Mouse (Mus musculus) heart, embryonic 14.5 days (tissue): ENCODE results near the gene Baz2b. TPM values are rescaled to one million over a fixed set of nuclear protein-coding genes. Genes with fewer than 3 reads are reported as not detected.
A peak's percentile ranks its signal among the peaks of the same experiment; 100 is the strongest.

ENCODE experiments used
- ATAC-seq: fragments of 200-750 bp; cut with Nextera tagmentation; 2 replicates; pipeline ENCODE4 v1.8.0; 2017; ENCODE audit warnings: low read depth, moderate TSS enrichment; ENCODE audit not compliant: insufficient number of reproducible peaks, insufficient read depth, low FRiP score
- H3K27ac ChIP-seq, 2 experiments: fragments of 200-500 bp in 1 of 2; fragments of 300-500 bp in 1 of 2; sonication (generic) in 1 of 2; replicated peaks in 1 of 2; 2 replicates each; pipeline ENCODE4 v1.5.1; 2012 to 2014; ENCODE audit warnings: low read depth in 2 of 2, low read length in 2 of 2, control low read depth in 1 of 2, mild to moderate bottlenecking in 1 of 2, mixed read lengths in 1 of 2; ENCODE audit not compliant: control insufficient read depth in 1 of 2, insufficient read depth in 1 of 2
- H3K27me3 ChIP-seq: fragments of 300-500 bp; sonication (generic); 2 replicates; pipeline ENCODE4 v1.6.1; 2014; ENCODE audit warnings: mild to moderate bottlenecking, low read length, control low read depth; ENCODE audit not compliant: control insufficient read depth, insufficient read depth
- H3K36me3 ChIP-seq: fragments of 300-500 bp; sonication (generic); 2 replicates; pipeline ENCODE4 v1.6.1; 2014; ENCODE audit warnings: mild to moderate bottlenecking, control low read depth, low read length, mixed read lengths; ENCODE audit not compliant: control insufficient read depth, insufficient read depth
- H3K4me1 ChIP-seq, 2 experiments: fragments of 200-500 bp in 1 of 2; fragments of 300-500 bp in 1 of 2; sonication (generic) in 1 of 2; 2 replicates each; pipeline ENCODE4 v1.6.1; 2012 to 2014; ENCODE audit warnings: low read length in 2 of 2, control low read depth in 1 of 2, mixed read lengths in 1 of 2; ENCODE audit not compliant: control insufficient read depth in 2 of 2, insufficient read depth in 2 of 2
- H3K4me2 ChIP-seq: fragments of 300-500 bp; sonication (generic); 2 replicates; pipeline ENCODE4 v1.6.1; 2014; ENCODE audit warnings: mild to moderate bottlenecking, low read length
- H3K4me3 ChIP-seq, 2 experiments: fragments of 200-500 bp in 1 of 2; fragments of 300-500 bp in 1 of 2; sonication (generic) in 1 of 2; 2 replicates each; pipeline ENCODE4 v1.5.1; 2012 to 2014; ENCODE audit warnings: low read length in 2 of 2, mild to moderate bottlenecking in 2 of 2, control low read depth in 1 of 2, low read depth in 1 of 2, moderate library complexity in 1 of 2; ENCODE audit not compliant: control insufficient read depth in 1 of 2, insufficient read depth in 1 of 2
- H3K9ac ChIP-seq: fragments of 300-500 bp; sonication (generic); 2 replicates; pipeline ENCODE4 v1.6.1; 2014; ENCODE audit warnings: mild to moderate bottlenecking, low read length
- H3K9me3 ChIP-seq: fragments of 300-500 bp; sonication (generic); 2 replicates; pipeline ENCODE4 v1.6.1; 2016; ENCODE audit warnings: low read length, control low read depth; ENCODE audit not compliant: control insufficient read depth
- whole genome bisulfite sequencing: fragments of 180-500 bp; shearing (Covaris S2); extraction: QIAGEN DNeasy Blood & Tissue Kit; methylation state at CpG from one replicate; pipeline ENCODE4 v1.1.7; 2014; 5-methylcytosine and 5-hydroxymethylcytosine counted together
- polyA plus RNA-seq: library from polyadenylated mRNA; unstranded; fragments of >200 nt; fragmentation: Nextera tagmentation; extraction: Ambion mirVana; gene quantifications from 2 replicates; pipeline ENCODE4 v1.2.1, GENCODE M21; 2014

The Baz2b gene
- polyA plus RNA-seq, 1 experiment from 2014 or later, result 54.5 TPM

DNA sequence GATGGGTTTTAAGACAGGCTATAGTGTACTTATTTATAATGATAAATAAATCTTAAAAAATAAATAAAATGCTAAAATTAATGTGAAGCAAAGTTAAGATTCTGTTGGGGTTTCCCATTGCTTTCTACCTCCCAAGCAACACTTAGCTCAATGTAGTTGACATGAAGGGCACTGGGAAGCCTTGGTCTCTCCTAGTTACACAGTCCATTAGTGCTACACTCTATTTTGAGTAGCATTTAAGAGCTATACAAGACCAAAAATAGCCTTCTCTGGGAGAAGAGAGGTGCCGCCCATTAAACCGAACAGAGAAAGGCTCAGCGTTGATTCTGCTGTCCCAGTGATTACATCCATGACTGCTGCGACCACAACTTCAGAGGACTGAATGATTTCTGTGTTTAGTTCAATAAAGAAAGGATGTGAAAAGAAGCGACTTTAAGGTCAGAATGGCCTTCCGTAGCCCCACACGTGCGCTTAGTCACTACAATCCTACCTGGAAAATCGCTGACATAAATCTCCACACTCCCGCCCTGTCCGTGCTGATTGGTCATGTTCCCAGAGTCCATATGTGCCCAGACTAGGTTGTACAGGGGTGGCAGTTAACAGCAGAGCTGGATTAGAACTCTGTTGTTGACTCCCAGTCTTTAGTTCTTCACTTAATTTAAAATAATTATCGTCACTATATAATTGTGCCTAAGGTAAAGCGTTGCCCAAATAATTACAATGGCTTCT is 257.2 kb downstream of the Baz2b start:
- Histone ChIP-seq H3K27ac (peak overlapping the region; percentile 87 to 95), H3K4me1 (peaks cover 2 to 22% of the 10 kb centered on the region in 2 experiments)

DNA sequence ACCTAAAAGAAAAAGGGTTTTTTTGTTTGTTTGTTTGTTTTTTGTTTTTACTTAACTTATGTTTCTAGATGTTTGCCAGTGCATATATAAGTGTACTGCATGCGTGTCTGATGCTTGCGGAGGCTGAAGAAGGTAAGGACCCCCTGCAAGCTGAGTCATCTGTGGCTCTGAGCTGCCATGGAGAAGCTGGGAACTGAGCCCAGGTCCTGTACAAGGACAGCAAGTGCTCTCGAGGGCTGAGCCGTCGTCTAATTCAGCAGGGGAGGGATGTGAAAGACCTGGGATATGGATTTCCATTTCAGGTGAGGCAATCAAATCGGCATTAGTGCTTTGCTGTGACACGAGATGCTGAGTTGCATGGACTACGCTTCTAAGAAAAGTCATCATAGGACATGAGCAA is 257.9 kb downstream of the Baz2b start:
- H3K4me1 ChIP-seq, result peaks cover 2 to 22% of the 10 kb centered on the region in 2 experiments
- no peak overlapping the region for H3K4me2 ChIP-seq
- no peaks in the 10 kb centered on the region for H3K9me3 ChIP-seq
- H3K36me3 ChIP-seq, result peaks cover 35% of the 10 kb centered on the region
- no peaks in the 10 kb centered on the region for H3K27me3 ChIP-seq
- WGBS, result 85% methylated on average over 8 of the region's 8 CpGs
- H3K4me3 ChIP-seq, result no peak overlapping the region
- ATAC-seq, result no peak
- no peak overlapping the region for H3K9ac ChIP-seq
- peak overlapping the region; percentile 10 to 87 for H3K27ac ChIP-seq

More for the DNA sequence above, 257.2 kb downstream of the Baz2b start:
- H3K9ac ChIP-seq, result no peak overlapping the region
- no peaks in the 10 kb centered on the region for H3K9me3 ChIP-seq
- H3K27me3 ChIP-seq, result no peaks in the 10 kb centered on the region
- ATAC-seq, result peak; percentile 69; the same call in 1 of the 2 replicates
- WGBS, result 48% methylated on average over 13 of the region's 13 CpGs
- peaks cover 37% of the 10 kb centered on the region for H3K36me3 ChIP-seq
- peak overlapping the region; percentile 6 to 28; a peak in 1 of 4 replicates for H3K4me3 ChIP-seq
- H3K4me2 ChIP-seq, result peak overlapping the region; percentile 51

DNA sequence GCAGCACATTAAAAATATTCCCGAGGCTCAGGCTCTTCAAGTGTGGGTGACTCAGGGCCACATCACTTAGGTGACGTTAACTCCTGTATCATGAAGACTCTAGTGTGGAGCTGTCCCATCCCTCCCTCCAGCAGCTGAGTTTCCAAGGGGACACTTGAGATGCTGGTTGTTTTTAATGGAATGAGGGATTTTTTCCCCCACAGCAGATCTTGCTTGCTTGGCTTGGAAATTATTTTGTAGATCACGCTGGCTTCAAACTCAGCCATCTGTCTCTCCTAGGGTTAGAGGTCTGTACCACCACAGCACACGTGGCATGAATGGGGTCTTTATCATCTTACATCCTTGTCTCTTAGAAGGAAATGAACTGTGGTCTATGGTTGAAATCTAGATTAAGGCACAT is 258.5 kb downstream of the Baz2b start:
- ATAC-seq, result no peak

DNA sequence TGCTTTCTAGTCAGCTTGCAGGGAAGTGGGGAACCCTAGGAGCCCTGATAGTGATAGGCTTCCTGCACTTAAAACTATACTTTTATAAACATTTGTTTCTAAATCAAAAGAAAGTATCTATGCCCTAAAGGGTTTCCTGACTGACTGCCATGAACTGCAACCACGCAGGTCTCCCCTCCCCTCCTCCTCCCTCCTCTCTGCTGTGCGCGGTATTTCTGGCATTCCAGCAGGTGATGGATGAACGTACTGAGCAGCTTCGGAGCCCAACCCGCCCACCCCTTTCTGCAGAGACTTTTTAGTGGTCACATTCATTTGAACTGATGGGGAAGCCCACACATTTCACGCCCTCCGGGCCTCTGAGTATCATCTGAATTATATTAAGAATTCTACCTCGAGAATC is 273.3 kb downstream of the Baz2b start:
- H3K9me3 ChIP-seq, result no peaks in the 10 kb centered on the region
- peak overlapping the region in 1 of 2 experiments; percentile 56; a peak in 1 of 4 replicates for H3K27ac ChIP-seq
- no peaks in the 10 kb centered on the region for H3K27me3 ChIP-seq
- 28% methylated on average over 9 of the region's 9 CpGs for WGBS
- no peak overlapping the region for H3K4me2 ChIP-seq
- no peak for ATAC-seq
- no peak overlapping the region for H3K9ac ChIP-seq
- peaks cover 2 to 7% of the 10 kb centered on the region in 2 experiments; a peak in 3 of 4 replicates for H3K4me1 ChIP-seq
- H3K36me3 ChIP-seq, result peaks cover 48% of the 10 kb centered on the region
- H3K4me3 ChIP-seq, result no peak overlapping the region

More for the DNA sequence above, 258.5 kb downstream of the Baz2b start:
- peaks cover 2 to 22% of the 10 kb centered on the region in 2 experiments for H3K4me1 ChIP-seq
- no peak overlapping the region for H3K27ac ChIP-seq
- H3K9ac ChIP-seq, result no peak overlapping the region
- no peak overlapping the region for H3K4me2 ChIP-seq
- peaks cover 38% of the 10 kb centered on the region for H3K36me3 ChIP-seq
- no peak overlapping the region for H3K4me3 ChIP-seq
- no peaks in the 10 kb centered on the region for H3K27me3 ChIP-seq
- WGBS, result 75% methylated on average over 4 of the region's 4 CpGs
- H3K9me3 ChIP-seq, result no peaks in the 10 kb centered on the region

DNA sequence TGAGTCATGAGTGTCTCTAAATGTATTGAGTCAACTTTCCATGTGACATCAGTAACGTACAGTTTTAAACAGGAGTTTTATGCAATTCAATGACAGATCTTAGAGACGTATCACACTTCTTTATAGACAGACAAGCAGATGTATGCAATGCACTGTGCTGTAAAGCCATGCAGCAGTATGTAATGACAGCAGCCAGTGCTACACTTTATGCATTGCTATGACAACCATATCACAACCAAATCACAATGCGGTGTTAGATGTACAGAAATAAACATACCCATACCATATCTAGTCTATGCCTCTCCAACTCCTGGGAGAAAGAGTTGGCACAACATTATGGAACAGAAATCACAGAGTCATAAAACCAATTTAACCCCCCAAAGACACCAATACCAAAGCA is 276.5 kb downstream of the Baz2b start:
- H3K4me3 ChIP-seq, result no peak overlapping the region
- 81% methylated on average over 3 of the region's 3 CpGs for WGBS
- H3K9me3 ChIP-seq, result no peaks in the 10 kb centered on the region
- no peaks in the 10 kb centered on the region for H3K27me3 ChIP-seq
- peaks cover 2 to 7% of the 10 kb centered on the region in 2 experiments; a peak in 3 of 4 replicates for H3K4me1 ChIP-seq
- no peak for ATAC-seq
- no peak overlapping the region for H3K4me2 ChIP-seq
- no peak overlapping the region for H3K9ac ChIP-seq
- H3K36me3 ChIP-seq, result peaks cover 26% of the 10 kb centered on the region
- no peak overlapping the region for H3K27ac ChIP-seq

DNA sequence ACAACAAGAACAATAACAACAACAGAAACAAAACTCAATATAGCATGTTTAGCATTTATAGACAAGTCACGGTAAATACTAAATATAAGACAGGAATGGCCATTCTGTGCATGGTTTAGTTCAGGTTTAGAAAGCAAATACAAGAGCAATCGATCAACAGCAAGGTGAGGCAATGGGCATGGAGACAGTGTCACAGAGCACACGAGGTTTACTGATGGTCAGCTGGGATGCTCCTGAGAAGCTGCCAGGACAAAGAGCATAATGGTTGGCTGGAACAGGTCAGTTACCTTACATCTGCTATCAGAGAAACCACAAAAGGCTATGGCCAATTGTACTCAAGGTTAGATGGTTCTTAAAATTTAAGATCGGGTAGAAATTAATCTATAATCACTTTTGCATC is 277.4 kb downstream of the Baz2b start:
- Histone ChIP-seq H3K9me3 (no peaks in the 10 kb centered on the region), H3K4me3 (no peak overlapping the region), H3K27me3 (no peaks in the 10 kb centered on the region), H3K4me2 (no peak overlapping the region), H3K4me1 (peaks cover 2 to 7% of the 10 kb centered on the region in 2 experiments; a peak in 3 of 4 replicates), H3K36me3 (peaks cover 30% of the 10 kb centered on the region), H3K9ac (no peak overlapping the region), H3K27ac (no peak overlapping the region)
- WGBS, result 92% methylated on average over 4 of the region's 4 CpGs
- no peak for ATAC-seq

DNA sequence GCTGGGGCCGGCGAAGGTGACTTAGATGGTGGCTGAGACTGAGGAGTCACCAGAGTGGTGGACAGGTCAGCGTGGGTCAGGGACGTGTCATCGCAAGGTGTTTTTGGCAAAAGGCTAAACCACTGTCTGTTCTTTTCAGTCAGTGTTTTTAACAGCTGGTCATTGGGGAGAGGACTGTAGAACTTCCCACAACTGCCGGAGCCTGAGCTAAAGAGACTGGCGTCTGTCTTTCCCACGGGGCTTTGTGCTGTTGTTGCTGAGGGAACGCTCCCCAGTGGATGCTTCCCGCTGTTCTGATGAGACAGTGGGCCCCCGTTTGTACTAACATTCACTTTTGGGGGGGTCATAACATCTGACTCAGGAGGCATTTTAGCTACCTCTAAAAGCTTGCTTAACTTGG is 296.0 kb downstream of the Baz2b start:
- peaks cover 97% of the 10 kb centered on the region for H3K36me3 ChIP-seq
- H3K27me3 ChIP-seq, result no peaks in the 10 kb centered on the region
- no peak overlapping the region for H3K27ac ChIP-seq
- 87% methylated on average over 11 of the region's 11 CpGs for WGBS
- H3K9ac ChIP-seq, result no peak overlapping the region
- ATAC-seq, result no peak
- H3K4me2 ChIP-seq, result no peak overlapping the region
- H3K9me3 ChIP-seq, result no peaks in the 10 kb centered on the region
- H3K4me3 ChIP-seq, result no peak overlapping the region
- no peaks in the 10 kb centered on the region for H3K4me1 ChIP-seq
